Mouse (Mus musculus) lung, postnatal 25 days (tissue): ENCODE measurements around the gene 1700028J19Rik.
"Not testable (repeated sequence)": the region's sequence is repeated elsewhere in the genome, so short reads cannot be mapped to it uniquely, and the experiment has no call there.

Experiments used
- DNase-seq: peaks from one replicate; pipeline ENCODE4 v3.0.0; 2022; ENCODE audit warnings: low spot score

The 1700028J19Rik gene

DNA sequence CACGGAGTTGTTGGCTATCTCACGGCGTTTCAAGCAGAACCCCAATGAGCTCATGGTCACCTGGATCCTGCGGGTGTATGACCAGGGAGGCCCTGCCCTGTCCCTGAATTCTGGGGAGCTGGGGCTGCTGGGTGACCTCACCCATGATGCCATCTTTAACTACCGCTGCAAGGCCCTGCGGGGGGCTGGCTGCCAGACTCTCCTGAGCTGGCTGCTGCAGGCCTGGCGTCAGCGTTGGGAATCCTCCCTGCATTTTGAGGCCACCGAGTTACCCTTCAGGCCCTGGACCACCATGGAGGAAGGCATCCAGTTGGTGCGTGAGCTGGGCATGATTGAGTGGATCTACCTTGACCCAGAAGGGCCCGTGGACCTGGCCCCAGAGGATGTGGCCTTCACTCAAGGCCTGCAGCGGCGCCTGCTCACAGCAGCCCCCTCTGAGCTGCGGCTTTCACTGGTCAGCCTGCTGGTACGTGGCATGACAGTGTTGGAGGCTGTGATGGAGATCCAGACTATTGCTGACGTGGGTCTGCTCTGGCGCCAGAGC lies 4.3 kb upstream of the 1700028J19Rik start:
- not testable (repeated sequence) for DNase-seq

DNA sequence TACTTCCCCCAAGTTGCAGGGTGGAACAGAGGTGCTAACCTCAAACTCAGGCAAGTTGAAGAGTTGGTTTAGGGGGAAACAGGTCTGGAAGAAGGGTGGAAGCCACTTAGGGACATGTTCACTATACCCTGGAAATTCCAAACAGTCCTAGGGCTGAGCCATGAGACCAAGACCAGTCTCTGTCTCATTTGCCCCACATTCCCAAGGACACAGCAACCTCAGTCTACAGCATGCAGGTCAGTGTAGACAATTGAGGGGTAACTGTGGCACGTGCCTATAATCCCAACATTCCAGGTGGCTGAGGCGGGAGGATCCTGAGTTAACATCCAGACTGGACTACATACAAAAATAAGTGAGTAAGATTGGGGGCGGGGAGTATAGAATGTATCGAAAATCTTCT lies 2.8 kb upstream of the 1700028J19Rik start:
- no peak for DNase-seq

GRCm38 (mm10) chr7:44247971-44248370 lies 1.5 kb upstream of the 1700028J19Rik start:
- no peak for DNase-seq

- peak; percentile 23 for DNase-seq
Observed at GRCm38 (mm10) chr7:44246984-44247470, 532 bp upstream of the 1700028J19Rik start.

DNA sequence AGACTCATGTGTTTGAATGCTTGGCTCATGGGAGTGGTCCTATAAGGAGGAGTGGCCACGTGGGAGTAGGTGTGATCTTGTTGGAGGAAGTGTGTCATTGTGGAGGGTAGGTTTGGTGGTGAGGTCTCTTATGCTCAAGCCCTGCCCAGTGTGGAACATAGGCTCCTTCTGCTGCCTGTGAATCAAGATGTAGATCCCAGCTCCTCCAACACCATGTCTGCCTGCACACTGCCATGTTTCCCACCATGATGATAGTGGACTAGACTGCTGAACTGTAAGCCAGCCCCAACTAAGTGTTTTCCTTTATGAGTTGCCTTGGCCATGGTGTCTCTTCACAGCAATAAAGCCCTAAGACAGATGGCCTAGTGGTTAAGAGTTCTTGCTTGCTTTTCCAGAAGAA lies 2.4 kb downstream of the 1700028J19Rik start:
- no peak for DNase-seq

- DNase-seq, result no peak
Observed at GRCm38 (mm10) chr7:44241163-44241562, 5.3 kb downstream of the 1700028J19Rik start.

DNA sequence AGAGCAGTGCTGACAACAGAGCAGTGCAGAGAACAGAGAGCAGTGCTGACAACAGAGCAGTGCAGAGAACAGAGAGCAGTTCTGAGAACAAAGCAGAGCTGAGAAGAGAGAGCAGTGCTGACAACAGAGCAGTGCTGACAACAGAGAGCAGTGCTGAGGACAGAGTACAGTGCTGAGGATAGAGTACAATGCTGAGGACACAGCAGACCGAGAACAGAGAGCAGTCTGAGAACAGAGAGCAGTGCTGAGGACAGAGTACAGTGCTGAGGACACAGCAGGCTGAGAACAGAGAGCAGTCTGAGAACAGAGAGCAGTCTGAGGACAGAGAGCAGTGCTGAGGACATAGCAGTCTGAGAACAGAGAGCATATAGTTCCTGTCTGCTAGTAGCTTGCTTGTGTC lies 5.8 kb downstream of the 1700028J19Rik start:
- no peak for DNase-seq

GRCm38 (mm10) chr7:44239913-44240312 lies 6.6 kb downstream of the 1700028J19Rik start:
- DNase-seq, result no peak

DNA sequence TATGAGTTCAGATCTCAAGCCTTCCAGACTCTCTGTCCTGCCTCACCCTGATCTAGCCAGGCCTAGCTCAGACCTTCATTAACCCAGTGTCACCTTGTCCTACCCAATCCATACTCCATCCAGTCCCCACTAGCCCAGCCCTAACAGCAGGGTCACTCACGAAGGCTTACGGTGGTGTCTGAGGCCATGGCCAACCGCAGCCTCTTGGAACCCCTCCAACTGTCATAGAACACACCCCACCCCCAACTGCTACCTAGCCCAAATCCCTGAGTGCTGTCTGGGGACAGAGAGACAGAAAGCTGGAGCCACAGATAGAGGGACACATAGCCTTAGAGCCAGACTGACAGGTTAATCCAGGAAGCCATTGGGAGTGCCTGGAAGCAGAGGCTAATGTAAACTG lies 10.6 kb downstream of the 1700028J19Rik start, which contains the start of gene Gm36864:
Gene Gm36864 (plus strand): TSS at position 269 of the 400 bp plus-strand sequence.
- DNase-seq, result no peak

DNA sequence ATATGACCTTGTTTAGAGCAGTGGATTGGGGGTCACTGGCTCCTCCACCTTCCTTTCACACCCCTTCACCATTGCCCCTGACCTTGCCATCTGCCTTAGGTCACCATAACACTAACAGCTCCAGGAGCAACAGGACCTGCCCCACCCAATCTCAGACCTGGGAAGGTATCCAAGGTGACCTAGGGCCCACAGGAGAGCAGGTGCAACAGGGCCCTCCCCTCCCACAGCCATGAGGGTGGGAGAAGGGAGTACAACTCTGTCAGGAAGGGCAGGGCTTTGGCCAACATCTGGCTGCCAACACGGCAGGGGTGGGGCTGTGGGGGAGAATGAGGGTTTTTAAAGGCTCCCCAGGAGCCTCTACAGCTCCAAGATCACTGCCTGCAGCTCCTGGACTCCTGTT lies 21.4 kb downstream of the 1700028J19Rik start, which contains the start of gene Klk1:
Gene Klk1 (plus strand): TSS at position 285 of the 400 bp plus-strand sequence.
- DNase-seq, result no peak

GRCm38 (mm10) chr7:44222335-44222734 lies 24.2 kb downstream of the 1700028J19Rik start:
- not testable (repeated sequence) for DNase-seq

DNA sequence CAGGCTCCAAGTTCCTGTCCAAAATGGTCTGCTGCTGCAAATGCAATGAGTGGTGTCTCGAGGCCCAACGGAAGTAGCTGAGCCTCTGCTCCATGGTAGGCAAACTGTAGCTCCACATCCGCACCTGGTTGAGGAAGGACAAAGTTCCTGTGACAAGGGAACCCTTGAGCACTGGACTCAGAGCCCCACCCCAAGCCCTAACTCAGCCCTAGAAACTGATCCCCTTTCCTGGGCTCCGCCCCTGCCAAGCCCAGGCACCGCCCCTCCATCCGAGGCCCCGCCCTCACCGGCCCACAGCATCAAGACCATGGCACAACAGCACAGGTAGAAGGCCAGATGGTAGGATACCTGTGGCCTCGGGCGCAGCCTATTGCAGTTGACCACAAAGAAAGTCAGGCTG lies 24.9 kb downstream of the 1700028J19Rik start:
- not testable (repeated sequence) for DNase-seq

GRCm38 (mm10) chr7:44215645-44216044 lies 30.9 kb downstream of the 1700028J19Rik start, which contains the start of gene Klk1b5:
Klk1b5 (plus strand) TSS chr7:44215945.
- no peak for DNase-seq

GRCm38 (mm10) chr7:44208307-44208706 lies 38.2 kb downstream of the 1700028J19Rik start:
- no peak for DNase-seq

GRCm38 (mm10) chr7:44207135-44207534 lies 39.4 kb downstream of the 1700028J19Rik start, which contains the start of gene Klk1b4:
Klk1b4 (plus strand) TSS chr7:44207435.
- not testable (repeated sequence) for DNase-seq

DNA sequence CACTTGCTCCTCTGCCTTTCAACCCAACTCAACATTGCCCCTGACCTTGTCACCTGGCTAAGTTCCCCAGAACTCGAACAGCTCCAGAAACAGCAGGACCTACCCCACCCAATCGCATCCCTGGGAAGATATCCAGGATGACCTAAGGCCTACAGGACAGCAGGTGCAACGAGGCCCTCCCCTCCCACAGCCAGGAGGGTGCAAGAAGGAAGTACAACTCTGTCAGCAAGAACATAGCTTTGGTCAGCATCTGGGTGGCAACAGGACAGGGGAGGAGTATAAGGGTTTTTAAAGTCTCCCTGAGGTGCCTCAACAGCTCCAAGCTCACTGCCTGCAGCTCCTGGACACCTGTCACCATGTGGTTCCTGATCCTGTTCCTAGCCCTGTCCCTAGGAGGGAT lies 48.6 kb downstream of the 1700028J19Rik start, which contains the start of gene Klk1b3:
Gene Klk1b3 (plus strand): TSS at position 301 of the 400 bp plus-strand sequence.
- DNase-seq, result no peak

GRCm38 (mm10) chr7:44193466-44193865 lies 53.0 kb downstream of the 1700028J19Rik start:
- DNase-seq, result not testable (repeated sequence)

- DNase-seq, result not testable (repeated sequence)
Observed at GRCm38 (mm10) chr7:44187936-44188335, 58.6 kb downstream of the 1700028J19Rik start, which contains the start of gene Klk1b24. Klk1b24 (plus strand) TSS chr7:44188236.

GRCm38 (mm10) chr7:44186516-44186915 lies 60.0 kb downstream of the 1700028J19Rik start:
- not testable (repeated sequence) for DNase-seq
